Mouse (Mus musculus) embryonic facial prominence, embryonic 14.5 days (tissue): ENCODE data around the gene Nudt3. TPM values are rescaled to one million over a fixed set of nuclear protein-coding genes. Genes with fewer than 3 reads are reported as not detected.

ENCODE experiments used
- ATAC-seq: fragments of 200-750 bp; cut with Nextera tagmentation; 2 replicates; pipeline ENCODE4 v1.8.0; 2017; ENCODE audit warnings: low read depth, moderate number of reproducible peaks, moderate TSS enrichment
- DNase-seq: peaks from one replicate; pipeline ENCODE4 v3.0.0-alpha.2; 2015; ENCODE audit warnings: low spot score
- H3K27ac ChIP-seq: fragments of 300-500 bp; sonication (generic); replicated peaks from 2 replicates; pipeline ENCODE4 v1.5.1; 2014; ENCODE audit warnings: low read depth, mild to moderate bottlenecking, low read length, moderate library complexity
- H3K27me3 ChIP-seq: fragments of 300-500 bp; sonication (generic); replicated peaks from 2 replicates; pipeline ENCODE4 v1.6.1; 2014; ENCODE audit warnings: low read length; ENCODE audit not compliant: control insufficient read depth, insufficient read depth
- H3K36me3 ChIP-seq: fragments of 300-500 bp; sonication (generic); 2 replicates; pipeline ENCODE4 v1.6.1; 2014; ENCODE audit warnings: low read length, mixed read lengths; ENCODE audit not compliant: control insufficient read depth, insufficient read depth
- H3K4me1 ChIP-seq: fragments of 300-500 bp; sonication (generic); 2 replicates; pipeline ENCODE4 v1.6.1; 2014; ENCODE audit warnings: antibody characterized with exemption, low read length; ENCODE audit not compliant: control insufficient read depth, insufficient read depth
- H3K4me2 ChIP-seq: fragments of 300-500 bp; sonication (generic); 2 replicates; pipeline ENCODE4 v1.6.1; 2014; ENCODE audit warnings: low read depth, mild to moderate bottlenecking, low read length, moderate library complexity, mixed read lengths
- H3K4me3 ChIP-seq: fragments of 300-500 bp; sonication (generic); 2 replicates; pipeline ENCODE4 v1.5.1; 2014; ENCODE audit warnings: low read depth, mild to moderate bottlenecking, low read length
- H3K9ac ChIP-seq: fragments of 300-500 bp; sonication (generic); 2 replicates; pipeline ENCODE4 v1.6.1; 2014; ENCODE audit warnings: low read depth, mild to moderate bottlenecking, low read length, moderate library complexity, mixed read lengths
- H3K9me3 ChIP-seq: fragments of 300-500 bp; sonication (generic); 2 replicates; pipeline ENCODE4 v1.6.1; 2016; ENCODE audit warnings: low read length; ENCODE audit not compliant: control insufficient read depth
- WGBS: fragments of 180-500 bp; shearing (Covaris S2); extraction: QIAGEN DNeasy Blood & Tissue Kit; methylation state at CpG from one replicate; pipeline ENCODE4 v1.1.7; 2014; 5-methylcytosine and 5-hydroxymethylcytosine counted together
- polyA plus RNA-seq: library from polyadenylated mRNA; unstranded; fragments of >200 nt; fragmentation: Nextera tagmentation; extraction: Ambion mirVana; gene quantifications from 2 replicates; pipeline ENCODE4 v1.2.1, GENCODE M21; 2014

The Nudt3 gene
- polyA plus RNA-seq, 1 experiment from 2014 or later, result 38.1 TPM

- no peaks in the 10 kb centered on the region for H3K9me3 ChIP-seq
Observed at GRCm38 (mm10) chr17:27627451-27627850, 4.2 kb upstream of the Nudt3 start.

GRCm38 (mm10) chr17:27626681-27627080 is 3.4 kb upstream of the Nudt3 start:
- WGBS, result 38% methylated on average over 5 of the region's 5 CpGs
- H3K4me1 ChIP-seq, result peaks cover 5% of the 10 kb centered on the region
- DNase-seq, result peak; percentile 54

More at GRCm38 (mm10) chr17:27627451-27627850, 4.2 kb upstream of the Nudt3 start:
- ATAC-seq (no peak), DNase-seq (no peak)
- H3K4me3 ChIP-seq, result no peak overlapping the region
- H3K27ac ChIP-seq, result no peak overlapping the region
- H3K4me2 ChIP-seq, result no peak overlapping the region
- peaks cover 5% of the 10 kb centered on the region for H3K4me1 ChIP-seq
- no peak overlapping the region for H3K9ac ChIP-seq
- no peaks in the 10 kb centered on the region for H3K27me3 ChIP-seq
- peaks cover 32% of the 10 kb centered on the region for H3K36me3 ChIP-seq
- WGBS, result 40% methylated on average over 5 of the region's 5 CpGs

GRCm38 (mm10) chr17:27625455-27626251 is 2.4 kb upstream of the Nudt3 start:
- H3K9ac ChIP-seq, result no peak overlapping the region
- H3K36me3 ChIP-seq, result peaks cover 14% of the 10 kb centered on the region; the same call in 1 of the 2 replicates
- H3K4me3 ChIP-seq, result no peak overlapping the region
- no peaks in the 10 kb centered on the region for H3K9me3 ChIP-seq
- H3K4me2 ChIP-seq, result no peak overlapping the region
- no peak overlapping the region for H3K27ac ChIP-seq
- peaks cover 14% of the 10 kb centered on the region for H3K4me1 ChIP-seq
- H3K27me3 ChIP-seq, result no peaks in the 10 kb centered on the region
- ATAC-seq (no peak; the same call in 1 of the 2 replicates), DNase-seq (no peak)
- 35% methylated on average over 7 of the region's 7 CpGs for WGBS

More at GRCm38 (mm10) chr17:27626681-27627080, 3.4 kb upstream of the Nudt3 start:
- Histone ChIP-seq H3K4me3 (no peak overlapping the region), H3K27me3 (no peaks in the 10 kb centered on the region), H3K36me3 (peaks cover 24% of the 10 kb centered on the region), H3K9me3 (no peaks in the 10 kb centered on the region), H3K27ac (0 out of 2 replicates have a peak overlapping the region, but pooled peaks have one; percentile 6), H3K9ac (no peak overlapping the region), H3K4me2 (no peak overlapping the region)
- no peak for ATAC-seq

GRCm38 (mm10) chr17:27622611-27623359 is 510 bp downstream of the Nudt3 start:
- Histone ChIP-seq H3K9me3 (0 out of 2 replicates have a peak, but pooled peaks cover under 1% of the 10 kb centered on the region), H3K4me2 (peak overlapping the region; percentile 69), H3K4me3 (peak overlapping the region; percentile 98), H3K9ac (peak overlapping the region; percentile 99), H3K27ac (peak overlapping the region; percentile 94), H3K4me1 (peaks cover 17% of the 10 kb centered on the region), H3K27me3 (no peaks in the 10 kb centered on the region), H3K36me3 (peaks cover 10% of the 10 kb centered on the region; the same call in 1 of the 2 replicates)
- DNase-seq, result peak; percentile 62
- WGBS, result 0% methylated on average over 17 of the region's 80 CpGs
- ATAC-seq, result peak; percentile 54

- Histone ChIP-seq H3K27me3 (no peaks in the 10 kb centered on the region), H3K9ac (peak overlapping the region; percentile 99), H3K9me3 (0 out of 2 replicates have a peak, but pooled peaks cover 5% of the 10 kb centered on the region), H3K4me1 (peaks cover 17% of the 10 kb centered on the region), H3K4me2 (peak overlapping the region; percentile 69), H3K4me3 (peak overlapping the region; percentile 98), H3K27ac (peak overlapping the region; percentile 94), H3K36me3 (peaks cover 19% of the 10 kb centered on the region; the same call in 1 of the 2 replicates)
- DNase-seq (peak; percentile 65), ATAC-seq (no peak)
- WGBS, result 1% methylated on average over 23 of the region's 23 CpGs
Observed at GRCm38 (mm10) chr17:27621705-27622531, 1.4 kb downstream of the Nudt3 start.

GRCm38 (mm10) chr17:27621161-27621560 is 2.1 kb downstream of the Nudt3 start:
- Histone ChIP-seq H3K27me3 (no peaks in the 10 kb centered on the region), H3K27ac (peak overlapping the region; percentile 94; the same call in 1 of the 2 replicates), H3K9ac (peak overlapping the region; percentile 99), H3K9me3 (0 out of 2 replicates have a peak, but pooled peaks cover 5% of the 10 kb centered on the region), H3K4me1 (peaks cover 17% of the 10 kb centered on the region), H3K4me2 (peak overlapping the region; percentile 69), H3K36me3 (peaks cover 24% of the 10 kb centered on the region; the same call in 1 of the 2 replicates), H3K4me3 (peak overlapping the region; percentile 98)
- no peak for ATAC-seq
- WGBS, result 33% methylated on average over 8 of the region's 8 CpGs
- peak; percentile 52 for DNase-seq

GRCm38 (mm10) chr17:27615388-27615787 is 7.9 kb downstream of the Nudt3 start:
- ATAC-seq, result no peak
- H3K27ac ChIP-seq, result no peak overlapping the region
- WGBS, result 70% methylated on average over 7 of the region's 7 CpGs

GRCm38 (mm10) chr17:27613016-27613415 is 10.3 kb downstream of the Nudt3 start:
- Histone ChIP-seq H3K27me3 (no peaks in the 10 kb centered on the region), H3K36me3 (peaks cover 14% of the 10 kb centered on the region; the same call in 1 of the 2 replicates), H3K27ac (no peak overlapping the region), H3K9me3 (0 out of 2 replicates have a peak, but pooled peaks cover 5% of the 10 kb centered on the region), H3K4me1 (no peaks in the 10 kb centered on the region), H3K4me2 (no peak overlapping the region), H3K9ac (no peak overlapping the region), H3K4me3 (no peak overlapping the region)
- ATAC-seq (no peak), DNase-seq (no peak)
- WGBS, result 85% methylated on average over 4 of the region's 4 CpGs

More at GRCm38 (mm10) chr17:27615388-27615787, 7.9 kb downstream of the Nudt3 start:
- Histone ChIP-seq H3K4me2 (no peak overlapping the region), H3K27me3 (no peaks in the 10 kb centered on the region), H3K4me1 (peaks cover under 1% of the 10 kb centered on the region), H3K9me3 (0 out of 2 replicates have a peak, but pooled peaks cover 5% of the 10 kb centered on the region), H3K4me3 (no peak overlapping the region), H3K36me3 (peaks cover 24% of the 10 kb centered on the region; the same call in 1 of the 2 replicates), H3K9ac (no peak overlapping the region)
- no peak for DNase-seq
